Mouse (Mus musculus): ENCODE data around the gene Gm20431. TPM values are rescaled to one million over a fixed set of nuclear protein-coding genes. Genes with fewer than 3 reads are reported as not detected.

Gm20431 gene
- polyA plus RNA-seq, 1 experiment from 2014 or later = 10.8 TPM

GRCm38 (mm10) chr2:167675120-167675909 is 14.0 kb upstream of the Gm20431 start:
- no peak for ATAC-seq (ENCODE audit: insufficient number of reproducible peaks, insufficient read depth, low FRiP score, low TSS enrichment)
- H3K27me3 ChIP-seq = no peaks in the 10 kb centered on the region
- WGBS = 37% methylated on average over 14 of the region's 14 CpGs
- no peak overlapping the region for H3K4me3 ChIP-seq
- no peak overlapping the region for H3K9ac ChIP-seq
- no peak overlapping the region for H3K27ac ChIP-seq
- H3K36me3 ChIP-seq = no peaks in the 10 kb centered on the region
- no peaks in the 10 kb centered on the region for H3K9me3 ChIP-seq
- H3K4me1 ChIP-seq = 0 out of 2 replicates have a peak, but pooled peaks cover 4% of the 10 kb centered on the region
- no peak overlapping the region for H3K4me2 ChIP-seq (replicated peaks)

GRCm38 (mm10) chr2:167672212-167672685 is 11.0 kb upstream of the Gm20431 start:
- peak; percentile 72 for ATAC-seq (ENCODE audit: insufficient number of reproducible peaks, insufficient read depth, low FRiP score, low TSS enrichment)
- no peaks in the 10 kb centered on the region for H3K36me3 ChIP-seq
- peak overlapping the region; percentile 21; the same call in 1 of the 2 replicates for H3K4me2 ChIP-seq (replicated peaks)
- H3K27me3 ChIP-seq = no peaks in the 10 kb centered on the region
- WGBS = 25% methylated on average over 13 of the region's 13 CpGs
- H3K27ac ChIP-seq = no peak overlapping the region
- no peaks in the 10 kb centered on the region for H3K9me3 ChIP-seq
- no peak overlapping the region for H3K9ac ChIP-seq
- H3K4me3 ChIP-seq = no peak overlapping the region
- H3K4me1 ChIP-seq = 0 out of 2 replicates have a peak, but pooled peaks cover 4% of the 10 kb centered on the region

- H3K36me3 ChIP-seq = no peaks in the 10 kb centered on the region
- H3K4me3 ChIP-seq = no peak overlapping the region
- 0 out of 2 replicates have a peak, but pooled peaks cover 4% of the 10 kb centered on the region for H3K4me1 ChIP-seq
- H3K27me3 ChIP-seq = no peaks in the 10 kb centered on the region
- H3K9ac ChIP-seq = no peak overlapping the region
- no peak overlapping the region for H3K4me2 ChIP-seq (replicated peaks)
- WGBS = 74% methylated on average over 5 of the region's 5 CpGs
- no peak overlapping the region for H3K27ac ChIP-seq
- ATAC-seq (ENCODE audit: insufficient number of reproducible peaks, insufficient read depth, low FRiP score, low TSS enrichment) = no peak
- H3K9me3 ChIP-seq = no peaks in the 10 kb centered on the region
Measured at GRCm38 (mm10) chr2:167671101-167671633, 9.9 kb upstream of the Gm20431 start.

GRCm38 (mm10) chr2:167669398-167669797 is 8.1 kb upstream of the Gm20431 start:
- H3K9ac ChIP-seq = no peak overlapping the region
- H3K27me3 ChIP-seq = no peaks in the 10 kb centered on the region
- no peaks in the 10 kb centered on the region for H3K9me3 ChIP-seq
- H3K27ac ChIP-seq = no peak overlapping the region
- no peak for ATAC-seq (ENCODE audit: insufficient number of reproducible peaks, insufficient read depth, low FRiP score, low TSS enrichment)
- WGBS = 76% methylated on average over 4 of the region's 4 CpGs
- H3K4me2 ChIP-seq (replicated peaks) = no peak overlapping the region
- H3K4me3 ChIP-seq = no peak overlapping the region
- 0 out of 2 replicates have a peak, but pooled peaks cover 4% of the 10 kb centered on the region for H3K4me1 ChIP-seq
- H3K36me3 ChIP-seq = no peaks in the 10 kb centered on the region

GRCm38 (mm10) chr2:167668426-167668825 is 7.1 kb upstream of the Gm20431 start:
- no peak overlapping the region for H3K27ac ChIP-seq
- H3K9me3 ChIP-seq = no peaks in the 10 kb centered on the region
- no peaks in the 10 kb centered on the region for H3K27me3 ChIP-seq
- WGBS = 83% methylated on average over 5 of the region's 5 CpGs
- 0 out of 2 replicates have a peak, but pooled peaks cover 4% of the 10 kb centered on the region for H3K4me1 ChIP-seq
- no peak overlapping the region for H3K4me2 ChIP-seq (replicated peaks)
- no peak overlapping the region for H3K9ac ChIP-seq
- ATAC-seq (ENCODE audit: insufficient number of reproducible peaks, insufficient read depth, low FRiP score, low TSS enrichment) = no peak
- no peaks in the 10 kb centered on the region for H3K36me3 ChIP-seq
- H3K4me3 ChIP-seq = no peak overlapping the region

GRCm38 (mm10) chr2:167665972-167666713 is 4.8 kb upstream of the Gm20431 start:
- H3K4me1 ChIP-seq = peaks cover 9% of the 10 kb centered on the region; the same call in 1 of the 2 replicates
- peaks cover 5% of the 10 kb centered on the region; the same call in 1 of the 2 replicates for H3K27me3 ChIP-seq
- H3K9ac ChIP-seq = no peak overlapping the region
- 71% methylated on average over 18 of the region's 18 CpGs for WGBS
- H3K9me3 ChIP-seq = no peaks in the 10 kb centered on the region
- no peak for ATAC-seq (ENCODE audit: insufficient number of reproducible peaks, insufficient read depth, low FRiP score, low TSS enrichment)
- H3K4me2 ChIP-seq (replicated peaks) = no peak overlapping the region
- no peak overlapping the region for H3K27ac ChIP-seq
- H3K36me3 ChIP-seq = no peaks in the 10 kb centered on the region
- no peak overlapping the region for H3K4me3 ChIP-seq

- Histone ChIP-seq H3K9ac (no peak overlapping the region), H3K4me2 (replicated peaks) (no peak overlapping the region), H3K27ac (no peak overlapping the region), H3K4me1 (peaks cover 33% of the 10 kb centered on the region), H3K27me3 (peaks cover 5% of the 10 kb centered on the region; the same call in 1 of the 2 replicates), H3K36me3 (no peaks in the 10 kb centered on the region), H3K9me3 (no peaks in the 10 kb centered on the region), H3K4me3 (0 out of 2 replicates have a peak overlapping the region, but pooled peaks have one; percentile 87)
- ATAC-seq (ENCODE audit: insufficient number of reproducible peaks, insufficient read depth, low FRiP score, low TSS enrichment) = no peak
- 60% methylated on average over 6 of the region's 6 CpGs for WGBS
Measured at GRCm38 (mm10) chr2:167662713-167663112, 1.4 kb upstream of the Gm20431 start.

- Histone ChIP-seq H3K27ac (peak overlapping the region; percentile 72), H3K4me1 (peaks cover 40% of the 10 kb centered on the region)
- ATAC-seq (ENCODE audit: insufficient number of reproducible peaks, insufficient read depth, low FRiP score, low TSS enrichment) = no peak
Measured at GRCm38 (mm10) chr2:167660611-167660971, 705 bp downstream of the Gm20431 start.

GRCm38 (mm10) chr2:167659847-167660610 is 1.3 kb downstream of the Gm20431 start:
- peak overlapping the region; percentile 72 for H3K27ac ChIP-seq
- no peak for ATAC-seq (ENCODE audit: insufficient number of reproducible peaks, insufficient read depth, low FRiP score, low TSS enrichment)
- H3K4me1 ChIP-seq = peaks cover 40% of the 10 kb centered on the region
- H3K9ac ChIP-seq = peak overlapping the region; percentile 93
- H3K4me2 ChIP-seq (replicated peaks) = peak overlapping the region; percentile 97
- H3K27me3 ChIP-seq = peaks cover 5% of the 10 kb centered on the region; the same call in 1 of the 2 replicates
- H3K9me3 ChIP-seq = no peaks in the 10 kb centered on the region
- H3K4me3 ChIP-seq = peak overlapping the region; percentile 87
- WGBS = 16% methylated on average over 13 of the region's 13 CpGs
- H3K36me3 ChIP-seq = peaks cover 2% of the 10 kb centered on the region

More at GRCm38 (mm10) chr2:167660611-167660971, 705 bp downstream of the Gm20431 start:
- peaks cover 5% of the 10 kb centered on the region; the same call in 1 of the 2 replicates for H3K27me3 ChIP-seq
- H3K9me3 ChIP-seq = no peaks in the 10 kb centered on the region
- H3K4me2 ChIP-seq (replicated peaks) = peak overlapping the region; percentile 97
- peak overlapping the region; percentile 87 for H3K4me3 ChIP-seq
- 1% methylated on average over 12 of the region's 12 CpGs for WGBS
- H3K9ac ChIP-seq = peak overlapping the region; percentile 93
- no peaks in the 10 kb centered on the region for H3K36me3 ChIP-seq

- Histone ChIP-seq H3K4me3 (peak overlapping the region; percentile 87), H3K36me3 (peaks cover 9% of the 10 kb centered on the region), H3K4me1 (peaks cover 40% of the 10 kb centered on the region), H3K9me3 (no peaks in the 10 kb centered on the region), H3K4me2 (replicated peaks) (peak overlapping the region; percentile 97), H3K27me3 (peaks cover 5% of the 10 kb centered on the region; the same call in 1 of the 2 replicates), H3K9ac (peak overlapping the region; percentile 40), H3K27ac (peak overlapping the region; percentile 72)
- no peak for ATAC-seq (ENCODE audit: insufficient number of reproducible peaks, insufficient read depth, low FRiP score, low TSS enrichment)
- WGBS = 60% methylated on average over 10 of the region's 10 CpGs
Measured at GRCm38 (mm10) chr2:167659177-167659846, 2.0 kb downstream of the Gm20431 start.
